Mouse (Mus musculus): ENCODE measurements around the gene Rnf115. TPM values are rescaled to one million over a fixed set of nuclear protein-coding genes. Genes with fewer than 3 reads are reported as not detected.
A peak's percentile ranks its signal among the peaks of the same experiment; 100 is the strongest.

The Rnf115 gene
- polyA plus RNA-seq, 1 experiment from 2014 or later: 27.3 TPM

- H3K4me3 ChIP-seq (ENCODE audit: low read depth, low read length): no peak overlapping the region
- no peaks in the 10 kb centered on the region; the same call in 1 of the 2 replicates for H3K4me1 ChIP-seq (replicated peaks; ENCODE audit: control insufficient read depth, insufficient read depth)
- H3K27me3 ChIP-seq (ENCODE audit: control insufficient read depth, insufficient read depth, low read length): no peaks in the 10 kb centered on the region
- no peak overlapping the region for H3K9ac ChIP-seq (ENCODE audit: low read length)
- H3K36me3 ChIP-seq (ENCODE audit: control insufficient read depth, insufficient read depth, low read length): peaks cover 28% of the 10 kb centered on the region
- 90% methylated on average over 4 of the region's 4 CpGs for WGBS
- DNase-seq (ENCODE audit: low spot score): no peak
- H3K4me2 ChIP-seq (replicated peaks; ENCODE audit: low read depth): no peak overlapping the region
- H3K27ac ChIP-seq (replicated peaks): no peak overlapping the region
- ATAC-seq (ENCODE audit: low FRiP score, low TSS enrichment): no peak
- TF ChIP-seq EP300 (optimal IDR thresholded peaks at IDR 0.05): no peak
- TF ChIP-seq CTCF (IDR thresholded peaks at IDR 0.05; ENCODE audit: low read depth): no peak
- no peaks in the 10 kb centered on the region for H3K9me3 ChIP-seq (ENCODE audit: control insufficient read depth, low read length)
These were observed 26.5 kb upstream of the Rnf115 start for GRCm38 (mm10) chr3:96701003-96701402.

GRCm38 (mm10) chr3:96704778-96705177 is 22.7 kb upstream of the Rnf115 start:
- Histone ChIP-seq H3K4me3 (ENCODE audit: low read depth, low read length) (no peak overlapping the region), H3K36me3 (ENCODE audit: control insufficient read depth, insufficient read depth, low read length) (peaks cover 28% of the 10 kb centered on the region), H3K4me1 (replicated peaks; ENCODE audit: control insufficient read depth, insufficient read depth) (no peaks in the 10 kb centered on the region), H3K9me3 (ENCODE audit: control insufficient read depth, low read length) (no peaks in the 10 kb centered on the region), H3K4me2 (replicated peaks; ENCODE audit: low read depth) (no peak overlapping the region), H3K27me3 (ENCODE audit: control insufficient read depth, insufficient read depth, low read length) (no peaks in the 10 kb centered on the region), H3K27ac (replicated peaks) (no peak overlapping the region), H3K9ac (ENCODE audit: low read length) (no peak overlapping the region)
- peak; percentile 39 for DNase-seq (ENCODE audit: low spot score)
- 69% methylated on average over 11 of the region's 11 CpGs for WGBS
- ATAC-seq (ENCODE audit: low FRiP score, low TSS enrichment): no peak
- peak; percentile 68 for TF ChIP-seq CTCF (IDR thresholded peaks at IDR 0.05; ENCODE audit: low read depth)
- TF ChIP-seq EP300 (optimal IDR thresholded peaks at IDR 0.05): no peak

GRCm38 (mm10) chr3:96706217-96706616 is 21.2 kb upstream of the Rnf115 start:
- no peak for ATAC-seq (ENCODE audit: low FRiP score, low TSS enrichment)
- 82% methylated on average over 11 of the region's 11 CpGs for WGBS
- peaks cover 28% of the 10 kb centered on the region for H3K36me3 ChIP-seq (ENCODE audit: control insufficient read depth, insufficient read depth, low read length)
- no peaks in the 10 kb centered on the region for H3K4me1 ChIP-seq (replicated peaks; ENCODE audit: control insufficient read depth, insufficient read depth)
- no peaks in the 10 kb centered on the region for H3K27me3 ChIP-seq (ENCODE audit: control insufficient read depth, insufficient read depth, low read length)
- H3K4me3 ChIP-seq (ENCODE audit: low read depth, low read length): no peak overlapping the region
- no peak overlapping the region for H3K4me2 ChIP-seq (replicated peaks; ENCODE audit: low read depth)
- TF ChIP-seq CTCF (IDR thresholded peaks at IDR 0.05; ENCODE audit: low read depth) (no peak), EP300 (optimal IDR thresholded peaks at IDR 0.05) (no peak)
- H3K27ac ChIP-seq (replicated peaks): no peak overlapping the region
- no peak overlapping the region for H3K9ac ChIP-seq (ENCODE audit: low read length)
- no peaks in the 10 kb centered on the region for H3K9me3 ChIP-seq (ENCODE audit: control insufficient read depth, low read length)
- no peak for DNase-seq (ENCODE audit: low spot score)

- no peak for DNase-seq (ENCODE audit: low spot score)
- Histone ChIP-seq H3K27ac (replicated peaks) (no peak overlapping the region), H3K4me3 (ENCODE audit: low read depth, low read length) (no peak overlapping the region), H3K4me2 (replicated peaks; ENCODE audit: low read depth) (no peak overlapping the region), H3K27me3 (ENCODE audit: control insufficient read depth, insufficient read depth, low read length) (no peaks in the 10 kb centered on the region), H3K9ac (ENCODE audit: low read length) (no peak overlapping the region), H3K4me1 (replicated peaks; ENCODE audit: control insufficient read depth, insufficient read depth) (no peaks in the 10 kb centered on the region), H3K36me3 (ENCODE audit: control insufficient read depth, insufficient read depth, low read length) (peaks cover 24% of the 10 kb centered on the region), H3K9me3 (ENCODE audit: control insufficient read depth, low read length) (no peaks in the 10 kb centered on the region)
- no peak for TF ChIP-seq CTCF (IDR thresholded peaks at IDR 0.05; ENCODE audit: low read depth)
- no peak for TF ChIP-seq EP300 (optimal IDR thresholded peaks at IDR 0.05)
- WGBS: 51% methylated on average over 7 of the region's 7 CpGs
- ATAC-seq (ENCODE audit: low FRiP score, low TSS enrichment): peak; percentile 30; the same call in 1 of the 2 replicates
These were observed 20.5 kb upstream of the Rnf115 start for GRCm38 (mm10) chr3:96706984-96707383.

- Histone ChIP-seq H3K27ac (replicated peaks) (no peak within 1 kb of the TSS), H3K4me2 (replicated peaks; ENCODE audit: low read depth) (peak within 1 kb of the TSS; percentile 91), H3K36me3 (ENCODE audit: control insufficient read depth, insufficient read depth, low read length) (peaks cover 30% of the 10 kb centered on the region), H3K4me3 (ENCODE audit: low read depth, low read length) (peak within 1 kb of the TSS; percentile 48), H3K4me1 (replicated peaks; ENCODE audit: control insufficient read depth, insufficient read depth) (no peaks in the 10 kb centered on the region), H3K27me3 (ENCODE audit: control insufficient read depth, insufficient read depth, low read length) (no peaks in the 10 kb centered on the region), H3K9ac (ENCODE audit: low read length) (peak within 1 kb of the TSS; percentile 73), H3K9me3 (ENCODE audit: control insufficient read depth, low read length) (no peaks in the 10 kb centered on the region)
- ATAC-seq (ENCODE audit: low FRiP score, low TSS enrichment): peak; percentile 88
- peak; percentile 83 for DNase-seq (ENCODE audit: low spot score)
- no peak for TF ChIP-seq EP300 (optimal IDR thresholded peaks at IDR 0.05)
- TF ChIP-seq CTCF (IDR thresholded peaks at IDR 0.05; ENCODE audit: low read depth): peak; percentile 97
- 5% methylated on average over 42 of the region's 42 CpGs for WGBS
These were observed 19.4 kb upstream of the Rnf115 start, which contains the start of gene Nudt17 for GRCm38 (mm10) chr3:96707903-96708683. Gene Nudt17 (minus strand): TSS chr3:96708562.

GRCm38 (mm10) chr3:96708684-96709064 is 18.8 kb upstream of the Rnf115 start:
- Histone ChIP-seq H3K9me3 (ENCODE audit: control insufficient read depth, low read length) (no peaks in the 10 kb centered on the region), H3K27ac (replicated peaks) (no peak overlapping the region), H3K9ac (ENCODE audit: low read length) (no peak overlapping the region), H3K4me2 (replicated peaks; ENCODE audit: low read depth) (no peak overlapping the region; the same call in 1 of the 2 replicates), H3K4me3 (ENCODE audit: low read depth, low read length) (no peak overlapping the region), H3K27me3 (ENCODE audit: control insufficient read depth, insufficient read depth, low read length) (no peaks in the 10 kb centered on the region), H3K4me1 (replicated peaks; ENCODE audit: control insufficient read depth, insufficient read depth) (no peaks in the 10 kb centered on the region), H3K36me3 (ENCODE audit: control insufficient read depth, insufficient read depth, low read length) (peaks cover 25% of the 10 kb centered on the region)
- WGBS: 51% methylated on average over 2 of the region's 2 CpGs
- ATAC-seq (ENCODE audit: low FRiP score, low TSS enrichment) (no peak; the same call in 1 of the 2 replicates), DNase-seq (ENCODE audit: low spot score) (no peak)
- no peak for TF ChIP-seq EP300 (optimal IDR thresholded peaks at IDR 0.05)
- no peak for TF ChIP-seq CTCF (IDR thresholded peaks at IDR 0.05; ENCODE audit: low read depth)

Data from stomach, postnatal 0 days (tissue).